Mouse (Mus musculus): ENCODE data around the gene Strn4. TPM values are rescaled to one million over a fixed set of nuclear protein-coding genes. Genes with fewer than 3 reads are reported as not detected.

Strn4 gene
- polyA plus RNA-seq, 1 experiment from 2014 or later, result 87.1 TPM

DNA sequence AGATGAGACGGTGACA is 59.4 kb downstream of the Strn4 start, which contains the start of gene Dact3:
TSS of gene Dact3 (plus strand) at position 8 of the 16 bp plus-strand sequence.
- Histone ChIP-seq H3K4me1 (replicated peaks; ENCODE audit: control insufficient read depth, insufficient read depth, low read length) (peaks cover 17% of the 10 kb centered on the region), H3K36me3 (ENCODE audit: control insufficient read depth, insufficient read depth, low read length) (no peaks in the 10 kb centered on the region), H3K9me3 (ENCODE audit: control insufficient read depth, low read length) (no peaks in the 10 kb centered on the region), H3K27ac (ENCODE audit: low read length) (peak within 1 kb of the TSS; percentile 97), H3K9ac (ENCODE audit: low read length) (peak within 1 kb of the TSS; percentile 79), H3K4me2 (ENCODE audit: low read depth, low read length) (peak within 1 kb of the TSS; percentile 77), H3K4me3 (ENCODE audit: low read length) (peak within 1 kb of the TSS; percentile 73), H3K27me3 (ENCODE audit: control insufficient read depth, insufficient read depth, low read depth, low read length) (no peaks in the 10 kb centered on the region; the same call in 1 of the 2 replicates)
- 0% methylated on average over 1 of the region's 1 CpGs for WGBS
- ATAC-seq (ENCODE audit: low read depth), result no peak

DNA sequence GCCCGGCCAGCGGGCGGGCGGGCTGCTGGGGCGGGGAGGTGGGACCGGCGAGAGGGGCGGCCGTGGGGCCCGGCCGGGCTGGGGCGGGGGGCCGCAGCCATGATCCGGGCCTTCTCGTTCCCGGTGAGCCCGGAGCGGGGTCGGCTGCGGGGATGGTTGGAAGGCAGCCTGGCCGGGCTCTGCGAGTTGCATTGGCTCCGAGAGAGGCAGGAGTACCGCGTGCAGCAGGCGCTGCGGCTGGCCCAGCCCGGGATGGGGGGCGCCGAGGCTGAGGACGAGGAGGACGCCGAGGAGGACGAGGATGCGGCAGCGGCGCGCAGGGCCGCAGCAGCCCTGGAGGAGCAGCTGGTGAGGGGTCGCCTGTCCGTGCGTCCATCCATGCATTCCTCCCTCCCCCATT is 59.6 kb downstream of the Strn4 start:
- H3K36me3 ChIP-seq (ENCODE audit: control insufficient read depth, insufficient read depth, low read length), result no peaks in the 10 kb centered on the region
- no peaks in the 10 kb centered on the region; the same call in 1 of the 2 replicates for H3K27me3 ChIP-seq (ENCODE audit: control insufficient read depth, insufficient read depth, low read depth, low read length)
- peak overlapping the region; percentile 41 for H3K27ac ChIP-seq (ENCODE audit: low read length)
- peak overlapping the region; percentile 73 for H3K4me3 ChIP-seq (ENCODE audit: low read length)
- ATAC-seq (ENCODE audit: low read depth), result no peak; the same call in 1 of the 2 replicates
- H3K4me2 ChIP-seq (ENCODE audit: low read depth, low read length), result peak overlapping the region; percentile 77
- WGBS, result under 1% methylated on average over 24 of the region's 42 CpGs
- H3K4me1 ChIP-seq (replicated peaks; ENCODE audit: control insufficient read depth, insufficient read depth, low read length), result peaks cover 19% of the 10 kb centered on the region
- no peaks in the 10 kb centered on the region for H3K9me3 ChIP-seq (ENCODE audit: control insufficient read depth, low read length)
- peak overlapping the region; percentile 79 for H3K9ac ChIP-seq (ENCODE audit: low read length)

DNA sequence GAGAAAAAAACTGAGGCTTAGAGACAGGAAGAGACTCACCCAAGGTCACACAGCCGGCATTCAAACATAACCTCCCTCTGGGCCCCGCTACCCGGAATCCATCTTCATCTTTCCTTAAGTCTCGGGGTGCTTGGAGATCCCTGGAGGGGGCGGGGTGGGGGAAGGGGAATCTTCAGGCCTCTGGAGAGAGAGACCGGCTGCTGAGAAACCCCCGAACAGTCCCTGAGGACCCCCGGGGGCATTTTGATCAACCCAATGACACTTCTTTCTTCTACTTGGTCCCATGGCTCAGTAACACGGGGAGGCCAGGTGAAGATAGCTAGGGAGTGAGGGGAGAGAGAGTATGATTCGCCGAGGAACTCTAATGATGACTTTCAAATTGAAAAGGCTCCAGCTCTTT is 60.3 kb downstream of the Strn4 start:
- Histone ChIP-seq H3K27ac (ENCODE audit: low read length) (peak overlapping the region; percentile 41), H3K4me1 (replicated peaks; ENCODE audit: control insufficient read depth, insufficient read depth, low read length) (peaks cover 24% of the 10 kb centered on the region), H3K9ac (ENCODE audit: low read length) (peak overlapping the region; percentile 79), H3K27me3 (ENCODE audit: control insufficient read depth, insufficient read depth, low read depth, low read length) (no peaks in the 10 kb centered on the region; the same call in 1 of the 2 replicates), H3K4me2 (ENCODE audit: low read depth, low read length) (peak overlapping the region; percentile 77), H3K9me3 (ENCODE audit: control insufficient read depth, low read length) (no peaks in the 10 kb centered on the region), H3K36me3 (ENCODE audit: control insufficient read depth, insufficient read depth, low read length) (no peaks in the 10 kb centered on the region), H3K4me3 (ENCODE audit: low read length) (peak overlapping the region; percentile 73)
- 12% methylated on average over 11 of the region's 11 CpGs for WGBS
- ATAC-seq (ENCODE audit: low read depth), result no peak

DNA sequence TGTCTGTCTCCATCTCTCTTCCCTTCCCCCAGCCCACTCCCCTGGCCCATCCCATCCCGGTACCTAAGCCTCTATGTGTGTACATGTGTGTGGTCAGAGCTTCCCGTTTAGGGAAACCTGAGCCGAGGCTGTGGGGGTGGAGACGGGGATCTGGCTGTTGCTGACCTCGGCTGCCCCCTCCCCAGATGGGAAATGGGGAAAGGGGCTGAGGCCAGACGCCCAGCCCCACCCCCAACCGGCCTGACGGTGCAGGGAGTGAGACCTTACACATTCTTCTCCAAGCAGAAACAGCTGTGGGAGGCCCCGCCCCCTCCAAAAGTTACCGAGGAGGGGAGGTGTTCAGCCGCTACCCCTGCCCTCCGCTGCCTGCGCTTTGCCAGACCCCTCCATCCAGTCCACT is 60.9 kb downstream of the Strn4 start:
- H3K27me3 ChIP-seq (ENCODE audit: control insufficient read depth, insufficient read depth, low read depth, low read length), result no peaks in the 10 kb centered on the region; the same call in 1 of the 2 replicates
- 0 out of 2 replicates have a peak, but pooled peaks cover 2% of the 10 kb centered on the region for H3K36me3 ChIP-seq (ENCODE audit: control insufficient read depth, insufficient read depth, low read length)
- ATAC-seq (ENCODE audit: low read depth), result no peak
- peak overlapping the region; percentile 77 for H3K4me2 ChIP-seq (ENCODE audit: low read depth, low read length)
- peak overlapping the region; percentile 73 for H3K4me3 ChIP-seq (ENCODE audit: low read length)
- 6% methylated on average over 12 of the region's 13 CpGs for WGBS
- peaks cover 24% of the 10 kb centered on the region for H3K4me1 ChIP-seq (replicated peaks; ENCODE audit: control insufficient read depth, insufficient read depth, low read length)
- H3K9me3 ChIP-seq (ENCODE audit: control insufficient read depth, low read length), result no peaks in the 10 kb centered on the region
- H3K27ac ChIP-seq (ENCODE audit: low read length), result peak overlapping the region; percentile 41
- H3K9ac ChIP-seq (ENCODE audit: low read length), result peak overlapping the region; percentile 79

DNA sequence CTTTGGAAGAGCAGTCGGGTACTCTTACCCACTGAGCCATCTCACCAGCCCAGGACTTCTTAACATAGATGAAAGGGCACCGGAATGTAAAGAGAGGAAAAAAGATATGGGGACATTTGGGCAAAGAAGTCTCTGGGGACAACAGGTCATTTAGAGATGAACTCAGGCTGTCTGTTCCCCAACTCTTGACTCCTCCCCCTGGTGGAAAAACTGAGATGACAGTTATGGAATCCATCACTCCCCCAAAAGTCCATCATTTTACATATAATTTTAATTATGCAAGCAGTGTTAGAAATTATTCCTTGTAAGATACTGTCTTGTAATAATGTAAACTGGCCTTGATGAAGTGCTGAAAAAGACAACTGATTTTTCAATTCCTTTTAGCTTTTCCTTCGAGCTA is 62.0 kb downstream of the Strn4 start:
- 0 out of 2 replicates have a peak, but pooled peaks cover 2% of the 10 kb centered on the region for H3K36me3 ChIP-seq (ENCODE audit: control insufficient read depth, insufficient read depth, low read length)
- H3K4me2 ChIP-seq (ENCODE audit: low read depth, low read length), result no peak overlapping the region
- 72% methylated on average over 3 of the region's 3 CpGs for WGBS
- H3K27me3 ChIP-seq (ENCODE audit: control insufficient read depth, insufficient read depth, low read depth, low read length), result no peaks in the 10 kb centered on the region; the same call in 1 of the 2 replicates
- H3K4me1 ChIP-seq (replicated peaks; ENCODE audit: control insufficient read depth, insufficient read depth, low read length), result peaks cover 24% of the 10 kb centered on the region
- no peak overlapping the region for H3K9ac ChIP-seq (ENCODE audit: low read length)
- no peak overlapping the region for H3K27ac ChIP-seq (ENCODE audit: low read length)
- H3K9me3 ChIP-seq (ENCODE audit: control insufficient read depth, low read length), result no peaks in the 10 kb centered on the region
- ATAC-seq (ENCODE audit: low read depth), result no peak
- no peak overlapping the region for H3K4me3 ChIP-seq (ENCODE audit: low read length)

DNA sequence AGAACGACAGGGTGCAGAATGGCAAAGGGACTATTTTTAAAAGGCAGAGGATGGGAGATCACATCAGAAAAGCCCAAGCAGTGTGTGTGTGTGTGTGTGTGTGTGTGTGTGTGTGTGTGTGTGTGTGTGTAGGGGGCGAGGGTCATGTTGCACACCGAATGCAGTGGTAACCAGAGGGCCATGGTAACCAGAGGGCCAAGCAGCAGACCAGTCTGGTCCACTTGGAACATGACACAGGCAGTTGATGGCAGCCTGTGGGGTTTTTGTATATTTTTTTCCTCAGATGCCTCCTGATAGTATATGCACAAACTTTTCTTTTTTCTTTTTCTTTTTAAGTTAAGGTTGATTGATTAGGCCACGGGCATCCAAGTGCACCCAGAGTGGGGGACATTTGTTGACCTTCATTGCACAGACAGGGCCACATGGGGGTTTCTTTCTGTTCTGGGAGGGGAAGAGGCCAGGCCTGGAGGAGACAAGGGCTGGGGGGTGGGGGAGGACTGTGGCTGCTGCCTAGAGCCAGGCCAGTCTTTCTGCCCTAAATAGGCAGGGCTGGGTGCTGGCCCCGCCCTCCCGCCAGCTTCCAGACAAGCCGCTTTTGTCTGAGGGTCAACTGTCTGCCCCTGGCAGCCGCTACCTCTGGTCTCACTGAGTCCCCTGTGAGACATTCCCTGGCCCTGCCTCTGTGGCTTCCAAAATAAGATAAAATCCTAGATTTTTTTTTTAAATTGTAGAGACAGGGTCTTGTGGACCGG is 64.3 kb downstream of the Strn4 start:
- Histone ChIP-seq H3K36me3 (ENCODE audit: control insufficient read depth, insufficient read depth, low read length) (peaks cover 14% of the 10 kb centered on the region), H3K4me3 (ENCODE audit: low read length) (no peak overlapping the region), H3K4me2 (ENCODE audit: low read depth, low read length) (peak overlapping the region; percentile 14; the same call in 1 of the 2 replicates), H3K4me1 (replicated peaks; ENCODE audit: control insufficient read depth, insufficient read depth, low read length) (peaks cover 19% of the 10 kb centered on the region), H3K27ac (ENCODE audit: low read length) (peak overlapping the region; percentile 79), H3K9me3 (ENCODE audit: control insufficient read depth, low read length) (no peaks in the 10 kb centered on the region; the same call in 1 of the 2 replicates), H3K9ac (ENCODE audit: low read length) (peak overlapping the region; percentile 13; the same call in 1 of the 2 replicates), H3K27me3 (ENCODE audit: control insufficient read depth, insufficient read depth, low read depth, low read length) (peaks cover 5% of the 10 kb centered on the region; the same call in 1 of the 2 replicates)
- 19% methylated on average over 9 of the region's 9 CpGs for WGBS
- ATAC-seq (ENCODE audit: low read depth), result peak; percentile 61

DNA sequence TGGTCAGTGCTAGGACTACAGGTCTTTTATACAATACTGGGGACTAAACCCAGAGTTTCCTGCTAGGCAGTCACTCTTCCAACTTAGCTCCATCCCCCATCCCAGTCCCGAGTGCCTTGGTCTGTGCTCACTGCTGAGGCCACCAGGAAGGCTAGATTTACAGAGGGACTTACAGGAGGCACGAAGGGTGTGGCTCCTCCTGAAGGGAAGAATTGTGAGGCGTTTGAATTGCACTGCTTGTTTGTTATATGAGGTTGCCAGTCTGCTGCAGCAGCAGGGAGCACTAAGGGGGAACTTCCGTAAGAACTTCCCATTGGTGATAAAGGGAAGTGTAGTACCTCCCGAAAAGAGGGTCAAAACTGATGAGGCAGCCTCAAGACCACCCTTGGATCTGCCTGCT is 64.9 kb downstream of the Strn4 start:
- Histone ChIP-seq H3K27ac (ENCODE audit: low read length) (peak overlapping the region; percentile 79), H3K9me3 (ENCODE audit: control insufficient read depth, low read length) (peaks cover 6% of the 10 kb centered on the region), H3K9ac (ENCODE audit: low read length) (peak overlapping the region; percentile 13; the same call in 1 of the 2 replicates), H3K27me3 (ENCODE audit: control insufficient read depth, insufficient read depth, low read depth, low read length) (peaks cover 11% of the 10 kb centered on the region), H3K4me3 (ENCODE audit: low read length) (no peak overlapping the region), H3K4me2 (ENCODE audit: low read depth, low read length) (peak overlapping the region; percentile 14; the same call in 1 of the 2 replicates), H3K36me3 (ENCODE audit: control insufficient read depth, insufficient read depth, low read length) (peaks cover 21% of the 10 kb centered on the region), H3K4me1 (replicated peaks; ENCODE audit: control insufficient read depth, insufficient read depth, low read length) (peaks cover 19% of the 10 kb centered on the region)
- 24% methylated on average over 5 of the region's 5 CpGs for WGBS
- 0 out of 2 replicates have a peak, but pooled peaks have one; percentile 1 for ATAC-seq (ENCODE audit: low read depth)

DNA sequence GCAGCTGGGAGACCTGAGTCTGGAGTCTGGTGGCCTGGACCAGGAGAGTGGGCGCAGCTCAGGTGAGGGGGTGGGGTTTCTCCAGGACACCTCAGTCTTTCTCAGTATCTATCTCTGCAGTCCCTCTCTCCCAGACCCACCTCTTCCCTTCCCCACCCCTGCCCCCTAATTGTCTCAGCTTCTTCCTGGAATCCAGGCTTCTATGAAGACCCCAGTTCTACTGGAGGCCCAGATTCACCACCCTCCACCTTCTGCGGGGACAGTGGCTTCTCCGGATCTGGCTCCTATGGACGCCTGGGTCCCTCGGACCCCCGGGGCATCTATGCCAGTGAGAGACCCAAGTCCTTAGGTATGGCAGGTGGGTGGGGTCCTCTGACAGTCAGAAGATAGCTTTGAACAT is 67.5 kb downstream of the Strn4 start:
- H3K27me3 ChIP-seq (ENCODE audit: control insufficient read depth, insufficient read depth, low read depth, low read length), result peaks cover 19% of the 10 kb centered on the region
- ATAC-seq (ENCODE audit: low read depth), result no peak
- H3K9ac ChIP-seq (ENCODE audit: low read length), result no peak overlapping the region
- H3K9me3 ChIP-seq (ENCODE audit: control insufficient read depth, low read length), result peaks cover 15% of the 10 kb centered on the region
- H3K4me1 ChIP-seq (replicated peaks; ENCODE audit: control insufficient read depth, insufficient read depth, low read length), result peaks cover 11% of the 10 kb centered on the region
- no peak overlapping the region for H3K27ac ChIP-seq (ENCODE audit: low read length)
- H3K36me3 ChIP-seq (ENCODE audit: control insufficient read depth, insufficient read depth, low read length), result peaks cover 30% of the 10 kb centered on the region
- H3K4me3 ChIP-seq (ENCODE audit: low read length), result no peak overlapping the region
- H3K4me2 ChIP-seq (ENCODE audit: low read depth, low read length), result no peak overlapping the region
- WGBS, result 87% methylated on average over 6 of the region's 6 CpGs

DNA sequence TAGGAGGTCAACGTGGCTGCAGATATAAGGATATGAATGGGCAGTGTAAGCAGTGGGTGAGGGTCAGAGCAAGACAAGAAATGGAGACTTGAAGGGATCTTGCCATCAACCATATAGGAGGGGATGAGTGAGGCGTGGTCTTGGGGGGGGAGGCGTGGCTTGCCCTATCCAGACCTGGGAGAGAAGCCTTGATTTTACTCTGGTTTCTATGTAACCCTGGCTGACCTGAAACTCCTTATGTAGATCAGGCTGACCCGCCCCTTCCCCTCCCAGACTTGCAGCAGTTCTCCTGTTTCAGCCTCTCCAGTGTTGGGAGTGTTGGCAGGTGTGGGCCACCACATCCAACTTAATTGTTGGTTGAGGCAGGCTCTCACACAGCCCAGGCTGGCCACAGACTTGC is 68.6 kb downstream of the Strn4 start:
- Histone ChIP-seq H3K9me3 (ENCODE audit: control insufficient read depth, low read length) (peaks cover 15% of the 10 kb centered on the region), H3K4me3 (ENCODE audit: low read length) (no peak overlapping the region), H3K4me2 (ENCODE audit: low read depth, low read length) (no peak overlapping the region), H3K36me3 (ENCODE audit: control insufficient read depth, insufficient read depth, low read length) (peaks cover 30% of the 10 kb centered on the region), H3K27me3 (ENCODE audit: control insufficient read depth, insufficient read depth, low read depth, low read length) (peaks cover 19% of the 10 kb centered on the region), H3K4me1 (replicated peaks; ENCODE audit: control insufficient read depth, insufficient read depth, low read length) (peaks cover 11% of the 10 kb centered on the region), H3K9ac (ENCODE audit: low read length) (no peak overlapping the region), H3K27ac (ENCODE audit: low read length) (no peak overlapping the region)
- no peak for ATAC-seq (ENCODE audit: low read depth)
- WGBS, result 71% methylated on average over 4 of the region's 4 CpGs
